Mouse (Mus musculus) G1E (cell line): ENCODE data around the gene Olfr1451.
"Not testable (repeated sequence)": the region's sequence is repeated elsewhere in the genome, so short reads cannot be mapped to it uniquely, and the experiment has no call there.

Experiments used
- CTCF ChIP-seq: IDR thresholded peaks from 2 replicates; pipeline ENCODE4 v1.5.1; 2012; ENCODE audit warnings: low read depth, low read length, inconsistent platforms, mixed read lengths
- GATA1 ChIP-seq: IDR thresholded peaks from 2 replicates; pipeline ENCODE4 v1.6.1; 2012; ENCODE audit warnings: borderline replicate concordance, low read length, inconsistent platforms, mixed read lengths
- GATA2 ChIP-seq: IDR thresholded peaks from 2 replicates; pipeline ENCODE4 v1.6.1; 2012; ENCODE audit warnings: low read depth, low read length, inconsistent platforms, borderline replicate concordance
- POLR2AphosphoS5 ChIP-seq: IDR thresholded peaks from 2 replicates; pipeline ENCODE4 v1.6.1; 2012; ENCODE audit warnings: low read depth, low read length, inconsistent platforms; ENCODE audit not compliant: insufficient replicate concordance
- TAL1 ChIP-seq: conservative IDR thresholded peaks from 2 replicates; pipeline ENCODE4 v1.6.1; 2012; ENCODE audit warnings: low read depth, low read length, inconsistent platforms, mixed read lengths

DNA sequence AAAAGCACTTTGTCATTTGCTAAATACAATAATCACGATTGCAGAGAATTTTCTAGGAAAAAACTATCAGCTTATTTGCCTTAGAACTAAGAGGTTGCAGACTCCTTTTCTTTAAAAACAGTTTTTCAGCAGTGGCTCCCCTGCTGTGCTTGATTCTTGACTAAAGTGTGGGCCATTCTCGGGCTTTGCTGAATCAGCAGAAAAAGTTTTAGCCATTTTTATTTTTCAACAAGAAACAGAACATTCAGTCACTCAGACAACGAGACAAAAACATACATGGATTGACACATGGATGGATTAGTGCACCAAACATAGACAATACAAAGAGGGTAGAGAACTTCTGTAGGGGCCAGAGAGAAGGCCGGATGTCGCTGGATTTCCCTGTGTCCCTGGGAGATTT, 24.7 kb upstream of the Olfr1451 start:
- not testable (repeated sequence) for TF ChIP-seq TAL1, CTCF, GATA1, POLR2AphosphoS5, GATA2
